8 mouse cellular contexts compared by ENCODE assay signal in the genomic region with DNA sequence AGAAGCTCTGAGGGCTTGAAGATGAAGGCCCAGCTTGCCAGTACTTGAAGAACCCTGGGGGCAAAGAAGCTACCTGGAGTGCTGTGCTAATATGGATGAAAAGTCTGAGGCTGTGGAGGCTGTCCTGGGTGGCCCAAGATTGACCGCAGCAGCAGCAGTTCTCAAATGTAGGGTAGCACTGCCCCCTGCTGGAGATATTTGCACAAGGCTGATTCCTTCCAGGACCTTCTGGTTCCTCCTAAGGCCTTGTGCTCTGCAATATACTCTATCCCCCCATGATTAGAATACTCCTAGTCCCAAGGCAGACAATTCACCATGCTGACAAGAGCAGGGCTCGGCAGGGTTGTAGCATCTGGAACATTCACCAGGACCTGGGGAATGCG.
DNase-seq lines count a peak whose midpoint lies in the region; ATAC-seq and TF ChIP-seq lines count a peak whose summit lies in the region.

No protein-coding gene starts in this region.

- peaks cover 16% of the 10 kb centered on the region for H3K36me3 ChIP-seq in intestine, embryonic 15.5 days
- H3K36me3 ChIP-seq in midbrain, embryonic 12.5 days = peaks cover 4% of the 10 kb centered on the region

- ATAC-seq in intestine, embryonic 15.5 days = peak; percentile 73
- ATAC-seq in midbrain, embryonic 12.5 days (ENCODE audit: low FRiP score, low read depth) = peak; percentile 72
- ATAC-seq in erythroid progenitor cell, adult 5-6 weeks (replicated peaks; ENCODE audit: low FRiP score, poor library complexity, severe bottlenecking) = no peak; the same call in 1 of the 2 replicates

- H3K9me3 ChIP-seq in intestine, embryonic 15.5 days = no peaks in the 10 kb centered on the region
- H3K9me3 ChIP-seq in midbrain, embryonic 12.5 days = no peaks in the 10 kb centered on the region

- peak; percentile 84 for TF ChIP-seq CTCF in cortical plate, adult 2 months (IDR thresholded peaks at IDR 0.05; ENCODE audit: extremely low read depth, insufficient read depth, low read length)

- no peaks in the 10 kb centered on the region for H3K27me3 ChIP-seq in intestine, embryonic 15.5 days (replicated peaks)
- peaks cover 8% of the 10 kb centered on the region for H3K27me3 ChIP-seq in midbrain, embryonic 12.5 days

- H3K9ac ChIP-seq in intestine, embryonic 15.5 days = no peak overlapping the region
- no peak overlapping the region for H3K9ac ChIP-seq in midbrain, embryonic 12.5 days (replicated peaks)

- H3K27ac ChIP-seq in cortical plate, adult 2 months (ENCODE audit: insufficient read depth, low read length) = no peak overlapping the region
- no peak overlapping the region for H3K27ac ChIP-seq in intestine, embryonic 15.5 days
- peak overlapping the region; percentile 43 for H3K27ac ChIP-seq in midbrain, embryonic 12.5 days (replicated peaks)

- TF ChIP-seq POLR2A in cortical plate, adult 2 months (IDR thresholded peaks at IDR 0.05; ENCODE audit: extremely low read depth, insufficient read depth, low read length) = no peak

- peak; percentile 85 to 96 for DNase-seq in adrenal gland, adult (ENCODE audit: inconsistent age in 2 of 2, low spot score in 1 of 2)
- peak; percentile 76 for DNase-seq in gastrocnemius, postnatal 25 days
- peak; percentile 92 for DNase-seq in left cerebral cortex, postnatal 4 days
- peak; percentile 82 for DNase-seq in skeletal muscle tissue, adult 2 months (ENCODE audit: low read depth, low spot score)

- H3K4me2 ChIP-seq in intestine, embryonic 15.5 days (replicated peaks) = no peak overlapping the region
- H3K4me2 ChIP-seq in midbrain, embryonic 12.5 days (replicated peaks) = no peak overlapping the region

- intact Hi-C loops in left cerebral cortex, postnatal 4 days (cut with DNase I) = loop anchor here (1.0 to 5.0 kb wide), 2 partner anchors 122 to 211 kb away; a partner anchor contains a TSS

- no peak overlapping the region for H3K4me3 ChIP-seq in cortical plate, adult 2 months (ENCODE audit: insufficient read depth, low read length)
- no peak overlapping the region for H3K4me3 ChIP-seq in intestine, embryonic 15.5 days (replicated peaks)
- H3K4me3 ChIP-seq in midbrain, embryonic 12.5 days = no peak overlapping the region

- WGBS in intestine, embryonic 15.5 days = 32% methylated on average over 3 of the region's 3 CpGs
- 28% methylated on average over 3 of the region's 3 CpGs for WGBS in midbrain, embryonic 12.5 days

- H3K4me1 ChIP-seq in cortical plate, adult 2 months (ENCODE audit: control insufficient read depth, insufficient read depth, low read length) = no peaks in the 10 kb centered on the region
- H3K4me1 ChIP-seq in intestine, embryonic 15.5 days (replicated peaks) = peaks cover 16% of the 10 kb centered on the region
- peaks cover 13% of the 10 kb centered on the region for H3K4me1 ChIP-seq in midbrain, embryonic 12.5 days
